Mouse (Mus musculus) mesoderm, embryonic 11.5 days (tissue): ENCODE measurements at regions not wholly inside any gene's neighbourhood (a gene's known extent, or its start where the extent isn't known, plus 50 kb on each side); places are given as distances from the start of the nearest gene placed in this dataset.
A peak's percentile ranks its signal among the peaks of the same experiment; 100 is the strongest.
"Not testable (repeated sequence)": the region's sequence is repeated elsewhere in the genome, so short reads cannot be mapped to it uniquely, and the experiment has no call there.

Experiments used
- DNase-seq: peaks from one replicate; pipeline ENCODE4 v3.0.0-alpha.2; 2012; ENCODE audit warnings: low read depth, low spot score

DNA sequence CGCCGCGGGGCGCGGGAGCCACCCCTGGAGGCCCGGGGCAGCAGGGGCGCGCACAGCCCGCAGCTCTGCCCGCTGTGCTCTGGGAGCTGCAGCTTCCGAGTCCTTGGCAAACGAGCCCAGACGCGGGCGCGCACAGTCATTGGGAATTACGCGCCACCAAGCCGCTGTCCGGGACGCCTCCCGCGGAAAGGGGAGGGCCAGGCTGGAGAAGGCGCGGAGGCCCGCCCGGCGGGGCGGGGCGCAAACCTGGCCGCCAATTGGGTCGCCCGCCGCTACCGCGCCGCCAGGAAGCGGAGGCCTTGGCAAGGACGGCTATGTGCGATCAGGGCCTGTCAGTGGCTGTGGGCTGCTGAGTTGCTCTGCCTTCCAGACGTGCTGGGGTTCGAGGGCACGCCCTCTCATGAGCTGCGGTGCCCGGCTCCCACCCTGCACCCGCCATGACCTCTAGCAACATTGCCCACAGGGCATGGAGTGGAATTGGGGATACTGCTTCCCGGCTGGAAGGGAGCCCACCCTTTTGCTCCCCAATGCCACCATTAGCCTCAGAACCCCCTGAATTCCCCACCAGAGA is 739.1 kb upstream of the Ywhaq start:
- DNase-seq, result peak; percentile 43

DNA sequence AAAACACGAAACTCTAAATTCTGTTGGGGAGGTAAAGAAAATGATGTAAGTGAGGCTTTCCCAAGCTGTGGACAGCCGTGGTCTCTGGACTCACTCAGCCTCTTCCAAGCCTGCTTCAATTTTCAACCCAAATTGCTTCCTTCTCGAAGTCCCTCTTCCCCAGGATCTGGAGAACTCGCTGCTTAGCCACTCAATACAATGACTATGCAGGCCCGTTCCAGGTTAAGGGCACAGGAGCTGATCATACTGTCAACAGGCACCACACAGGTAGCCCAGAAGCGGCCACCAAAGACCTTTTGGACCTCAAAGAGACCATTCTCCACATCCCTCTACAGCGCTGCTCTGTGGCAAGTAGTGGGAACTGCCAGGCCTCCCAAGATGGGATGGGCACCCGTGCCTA is 737.9 kb upstream of the Ywhaq start:
- not testable (repeated sequence) for DNase-seq
